In the genomic region with DNA sequence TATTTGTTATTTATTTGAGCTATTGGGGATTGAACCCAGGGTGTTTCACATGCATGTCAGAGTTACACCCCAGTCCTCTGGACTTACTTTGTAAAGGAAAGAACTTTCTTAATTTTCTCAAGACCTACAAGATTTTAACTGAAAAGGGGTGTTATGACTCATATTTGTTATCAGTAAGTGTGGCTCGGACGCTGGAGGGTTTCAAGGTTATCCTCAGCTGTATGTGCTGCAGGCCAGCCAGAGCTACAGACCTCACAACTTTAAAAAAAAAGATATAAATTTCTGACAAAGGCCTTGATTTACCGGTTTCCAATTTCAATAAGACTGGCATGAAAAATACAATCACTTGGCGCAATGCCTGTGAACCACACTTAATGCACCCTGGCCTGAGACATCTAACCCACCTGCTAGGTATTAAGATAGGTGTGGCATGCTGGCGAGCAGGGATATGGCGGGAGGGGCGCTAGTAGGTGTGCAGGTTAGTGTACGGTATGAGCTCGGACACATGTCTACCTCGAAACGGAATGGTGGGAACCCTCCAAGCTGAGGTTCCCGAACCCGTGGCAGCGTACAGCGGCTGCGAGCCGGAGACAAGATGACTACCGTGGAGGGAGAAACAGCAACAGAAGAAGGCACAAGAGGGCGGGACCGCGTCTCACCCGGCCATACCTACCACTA, we compare ENCODE assay signal across 8 mouse cellular contexts. TPM values are rescaled to one million over a fixed set of nuclear protein-coding genes. Genes with fewer than 3 reads are reported as not detected.
DNase-seq lines count a peak whose midpoint lies in the region; ATAC-seq and TF ChIP-seq lines count a peak whose summit lies in the region.

No protein-coding gene starts in this region.

- no peaks in the 10 kb centered on the region for H3K27me3 ChIP-seq in kidney, postnatal 0 days (ENCODE audit: insufficient read depth, low read length)
- H3K27me3 ChIP-seq in hindbrain, embryonic 13.5 days = no peaks in the 10 kb centered on the region
- H3K27me3 ChIP-seq in midbrain, embryonic 14.5 days (ENCODE audit: control insufficient read depth, insufficient read depth, low read length) = no peaks in the 10 kb centered on the region

- H3K27ac ChIP-seq in kidney, postnatal 0 days = peak overlapping the region; percentile 90
- peak overlapping the region; percentile 49 for H3K27ac ChIP-seq in brown adipose tissue, adult 24 weeks (replicated peaks; ENCODE audit: low read depth, low read length)
- H3K27ac ChIP-seq in hindbrain, embryonic 13.5 days = peak overlapping the region; percentile 95
- H3K27ac ChIP-seq in midbrain, embryonic 14.5 days (replicated peaks; ENCODE audit: low read depth, low read length) = peak overlapping the region; percentile 90

- WGBS in kidney, postnatal 0 days = 2% methylated on average over 22 of the region's 22 CpGs
- WGBS in hindbrain, embryonic 13.5 days = 4% methylated on average over 22 of the region's 22 CpGs
- 3% methylated on average over 22 of the region's 22 CpGs for WGBS in midbrain, embryonic 14.5 days

- H3K4me1 ChIP-seq in kidney, postnatal 0 days (replicated peaks; ENCODE audit: insufficient read depth, low read length) = 0 out of 2 replicates have a peak, but pooled peaks cover 4% of the 10 kb centered on the region
- H3K4me1 ChIP-seq in brown adipose tissue, adult 24 weeks (ENCODE audit: control insufficient read depth, insufficient read depth, insufficient read length, low read length) = peaks cover 4% of the 10 kb centered on the region; the same call in 1 of the 2 replicates
- peaks cover 11% of the 10 kb centered on the region for H3K4me1 ChIP-seq in hindbrain, embryonic 13.5 days (replicated peaks)
- H3K4me1 ChIP-seq in midbrain, embryonic 14.5 days (ENCODE audit: control insufficient read depth, insufficient read depth, low read length) = peaks cover 3% of the 10 kb centered on the region; the same call in 1 of the 2 replicates

- peak overlapping the region; percentile 60 for H3K4me3 ChIP-seq in kidney, postnatal 0 days (replicated peaks; ENCODE audit: low read depth, low read length)
- peak overlapping the region; percentile 76 for H3K4me3 ChIP-seq in brown adipose tissue, adult 24 weeks (ENCODE audit: insufficient read depth, low read depth, low read length)
- H3K4me3 ChIP-seq in hindbrain, embryonic 13.5 days = peak overlapping the region; percentile 67
- H3K4me3 ChIP-seq in midbrain, embryonic 14.5 days (replicated peaks; ENCODE audit: low read depth, low read length) = peak overlapping the region; percentile 66

- H3K9ac ChIP-seq in kidney, postnatal 0 days (ENCODE audit: low read depth, low read length) = peak overlapping the region; percentile 70
- peak overlapping the region; percentile 84 for H3K9ac ChIP-seq in hindbrain, embryonic 13.5 days
- H3K9ac ChIP-seq in midbrain, embryonic 14.5 days (replicated peaks; ENCODE audit: low read length) = peak overlapping the region; percentile 73

- peak overlapping the region; percentile 88 for H3K4me2 ChIP-seq in kidney, postnatal 0 days (ENCODE audit: low read length)
- peak overlapping the region; percentile 77 for H3K4me2 ChIP-seq in hindbrain, embryonic 13.5 days
- H3K4me2 ChIP-seq in midbrain, embryonic 14.5 days (ENCODE audit: low read length) = peak overlapping the region; percentile 89

- intact Hi-C loops in left cerebral cortex, postnatal 10 days (cut with DNase I) = no loop called here

- no peak for DNase-seq in kidney, postnatal 0 days (ENCODE audit: low spot score)
- no peak for DNase-seq in kidney, postnatal 25 days
- DNase-seq in midbrain, embryonic 14.5 days = no peak
- DNase-seq in left cerebral cortex, postnatal 10 days (ENCODE audit: extremely low spot score in 1 of 2, low spot score in 2 of 2) = no peak
- DNase-seq in thymus, postnatal 0 days (ENCODE audit: low spot score) = no peak

- TF ChIP-seq CTCF in kidney, postnatal 0 days (IDR thresholded peaks at IDR 0.05; ENCODE audit: low read depth) = no peak; the same call in 1 of the 2 replicates

- H3K36me3 ChIP-seq in kidney, postnatal 0 days (ENCODE audit: insufficient read depth, low read length) = no peaks in the 10 kb centered on the region
- H3K36me3 ChIP-seq in hindbrain, embryonic 13.5 days = peaks cover 4% of the 10 kb centered on the region
- H3K36me3 ChIP-seq in midbrain, embryonic 14.5 days (ENCODE audit: control insufficient read depth, insufficient read depth, low read length) = no peaks in the 10 kb centered on the region

- no peak; the same call in 1 of the 2 replicates for ATAC-seq in kidney, postnatal 0 days (replicated peaks; ENCODE audit: low FRiP score, low read depth)
- peak; percentile 82 for ATAC-seq in hindbrain, embryonic 13.5 days (ENCODE audit: low FRiP score)
- ATAC-seq in midbrain, embryonic 14.5 days (ENCODE audit: low FRiP score, low TSS enrichment) = peak; percentile 51; the same call in 1 of the 2 replicates
- no peak for ATAC-seq in erythroid progenitor cell, adult 5-6 weeks (replicated peaks; ENCODE audit: low FRiP score, poor library complexity, severe bottlenecking)

- no peaks in the 10 kb centered on the region for H3K9me3 ChIP-seq in kidney, postnatal 0 days (replicated peaks; ENCODE audit: low read length)
- no peaks in the 10 kb centered on the region for H3K9me3 ChIP-seq in hindbrain, embryonic 13.5 days
- no peaks in the 10 kb centered on the region for H3K9me3 ChIP-seq in midbrain, embryonic 14.5 days (ENCODE audit: control insufficient read depth, low read length)

RNA-seq across cellular contexts. Expression of a gene that starts 0.5 kb away (rescaled TPM):
- 5.2 and 5.3 TPM in 2 replicates for polyA plus RNA-seq in kidney, postnatal 0 days (2015; fragmentation: Nextera tagmentation; extraction: Ambion mirVana)
- polyA plus RNA-seq in brown adipose tissue, adult 24 weeks (2012; ENCODE audit: insufficient read depth, insufficient read length, missing spikeins) = 2.0 and 3.0 TPM in 2 replicates
- 6.4 and 7.8 TPM in 2 replicates for polyA plus RNA-seq in hindbrain, embryonic 13.5 days (2015; fragmentation: Nextera tagmentation; extraction: Ambion mirVana)
- polyA plus RNA-seq in midbrain, embryonic 14.5 days (2014; fragmentation: Nextera tagmentation; extraction: Ambion mirVana) = 4.8 and 6.5 TPM in 2 replicates
- not detected in 2 replicates for total RNA-seq in erythroid progenitor cell, adult 5-6 weeks (2015; ENCODE audit: low replicate concordance)
- total RNA-seq in erythroid progenitor cell, adult 5-6 weeks (2017; ENCODE audit: low replicate concordance) = 0.53 and 3.0 TPM in 2 replicates
- total RNA-seq in left cerebral cortex, postnatal 10 days (2021) = 1 to 10 TPM; 6.9 to 7.0 TPM
- polyA plus RNA-seq in thymus, postnatal 0 days (2015; fragmentation: Nextera tagmentation; extraction: Ambion mirVana) = 3.7 and 4.4 TPM in 2 replicates

RNA-seq across cellular contexts. Expression of a gene that starts 28.9 kb away (rescaled TPM):
- 29.3 and 35.4 TPM in 2 replicates for polyA plus RNA-seq in kidney, postnatal 0 days (2015; fragmentation: Nextera tagmentation; extraction: Ambion mirVana)
- polyA plus RNA-seq in brown adipose tissue, adult 24 weeks (2012; ENCODE audit: insufficient read depth, insufficient read length, missing spikeins) = 7.3 and 12.5 TPM in 2 replicates
- 15.9 and 17.2 TPM in 2 replicates for polyA plus RNA-seq in hindbrain, embryonic 13.5 days (2015; fragmentation: Nextera tagmentation; extraction: Ambion mirVana)
- polyA plus RNA-seq in midbrain, embryonic 14.5 days (2014; fragmentation: Nextera tagmentation; extraction: Ambion mirVana) = 10.2 and 11.0 TPM in 2 replicates
- total RNA-seq in erythroid progenitor cell, adult 5-6 weeks (2015; ENCODE audit: low replicate concordance) = 2.2 and 6.7 TPM in 2 replicates
- total RNA-seq in erythroid progenitor cell, adult 5-6 weeks (2017; ENCODE audit: low replicate concordance) = 1.2 and 4.4 TPM in 2 replicates
- 1 to 10 TPM; 5.4 to 9.2 TPM for total RNA-seq in left cerebral cortex, postnatal 10 days (2021)
- polyA plus RNA-seq in thymus, postnatal 0 days (2015; fragmentation: Nextera tagmentation; extraction: Ambion mirVana) = 6.6 and 7.0 TPM in 2 replicates

Comparison
In these comparisons a context has a peak if more than half of its experiments do, and no peak if none do; other contexts are left out.
1. ATAC-seq: peak in hindbrain, embryonic 13.5 days (single experiment) and midbrain, embryonic 14.5 days (single experiment); none in kidney, postnatal 0 days (single experiment) and erythroid progenitor cell, adult 5-6 weeks (single experiment).
2. Peak in every context shown above with its lines, with median percentiles within 50 percentile points of each other: H3K27ac ChIP-seq, H3K4me2 ChIP-seq, H3K4me3 ChIP-seq and H3K9ac ChIP-seq.